Mouse (Mus musculus) left cerebral cortex, adult 8-10 months (tissue): ENCODE measurements around the gene Supt6. TPM values are rescaled to one million over a fixed set of nuclear protein-coding genes. Genes with fewer than 3 reads are reported as not detected.
"Not testable (repeated sequence)": the region's sequence is repeated elsewhere in the genome, so short reads cannot be mapped to it uniquely, and the experiment has no call there.

Experiments used
- DNase-seq, 2 experiments: peaks; one replicate each; pipeline ENCODE4 v3.0.0; 2022; ENCODE audit warnings: low spot score in 2 of 2
- total RNA-seq, 4 experiments: library from RNA; stranded (reverse); gene quantifications; 2 replicates each; pipeline ENCODE4 v1.2.4; 2022

Supt6 gene
- total RNA-seq, 4 experiments from 2014 or later, result 98.7 to 102 (median 100) TPM

- DNase-seq, result no peak
Measured at GRCm38 (mm10) chr11:78223586-78223985, 22.2 kb downstream of the Supt6 start.

DNA sequence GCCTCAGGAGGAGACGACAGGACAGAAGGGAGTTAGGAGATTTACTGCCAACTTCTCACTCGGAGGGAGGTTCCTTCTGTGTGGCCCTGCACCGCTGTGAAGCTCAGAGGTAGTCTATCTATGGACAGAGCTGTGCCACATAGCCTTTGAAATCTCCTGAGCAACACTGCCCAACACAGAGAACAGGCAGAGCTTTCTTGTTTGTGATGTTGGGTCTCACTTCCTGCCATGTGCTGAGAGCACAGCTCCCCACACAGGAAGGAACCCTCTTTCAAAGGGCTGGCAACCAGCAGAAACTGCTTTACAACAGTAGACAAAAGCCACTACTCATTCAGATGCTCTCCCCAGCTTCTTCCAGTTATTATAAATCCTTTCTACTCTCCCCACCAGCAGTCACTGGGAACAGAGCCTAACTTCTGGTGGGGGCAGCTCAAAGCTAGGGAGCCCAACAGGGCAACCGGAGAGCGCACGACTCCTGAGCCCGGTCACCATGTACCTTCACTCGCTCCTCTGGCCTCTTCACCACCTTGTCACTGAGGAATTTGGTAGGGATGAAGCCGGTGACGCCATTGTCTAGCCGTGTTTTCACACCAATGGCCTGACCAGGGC lies 30.0 kb downstream of the Supt6 start:
- no peak for DNase-seq

DNA sequence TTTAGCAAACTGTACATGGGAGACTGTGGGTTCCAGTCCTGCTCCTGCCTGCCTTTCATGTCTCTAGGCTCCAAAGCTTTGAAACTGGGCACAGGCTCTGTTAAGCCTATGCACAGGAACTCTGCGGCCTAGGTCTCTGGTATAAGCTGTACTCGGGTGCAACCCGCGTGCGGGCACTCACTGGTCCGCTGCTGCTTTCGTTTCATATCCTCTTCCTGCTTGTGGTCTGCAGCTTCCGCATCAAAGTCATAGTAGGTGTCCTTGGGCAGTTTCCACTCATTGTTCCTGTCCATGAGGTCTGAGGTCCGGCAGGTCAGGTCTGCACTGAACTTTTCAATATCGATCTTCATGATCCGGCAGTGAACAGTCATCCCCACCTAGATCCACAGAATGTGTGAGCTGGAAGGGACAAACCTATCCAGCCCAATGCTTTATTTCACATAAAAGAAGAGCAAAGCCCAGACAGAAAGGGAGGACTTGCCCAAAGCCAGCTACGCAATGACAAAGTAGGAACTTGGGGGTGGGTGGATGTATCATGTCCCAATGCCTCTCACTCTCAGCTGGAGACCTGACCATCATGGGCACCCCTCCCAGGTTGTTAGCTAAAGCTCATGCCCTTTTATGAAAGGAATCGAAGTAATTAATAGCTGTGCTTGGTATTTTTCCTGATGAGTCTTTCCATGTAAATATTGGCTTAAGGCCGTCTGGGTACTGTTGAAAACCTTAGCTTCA lies 32.5 kb downstream of the Supt6 start:
- no peak for DNase-seq

DNA sequence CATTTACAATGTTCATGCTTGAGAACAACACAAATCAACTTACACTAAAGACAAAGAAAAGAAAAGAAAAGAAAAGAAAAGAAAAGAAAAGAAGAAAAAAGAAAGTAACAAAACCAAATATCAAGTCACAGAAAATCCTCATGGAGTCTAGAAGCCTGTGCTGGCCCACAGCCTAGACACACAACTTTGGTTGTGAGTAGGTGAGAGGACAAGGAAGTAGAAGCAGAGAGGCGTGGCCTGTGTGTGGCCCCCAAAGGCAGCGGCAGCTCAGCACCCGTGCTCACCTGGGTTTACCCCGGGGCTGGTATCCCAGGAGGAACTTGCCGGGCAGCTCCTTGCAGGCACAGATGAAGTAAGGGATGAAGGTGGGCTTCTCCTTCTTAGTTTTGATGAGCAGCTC lies 34.3 kb downstream of the Supt6 start:
- DNase-seq, result no peak

- no peak for DNase-seq
Measured at GRCm38 (mm10) chr11:78210615-78211014, 35.2 kb downstream of the Supt6 start.

DNA sequence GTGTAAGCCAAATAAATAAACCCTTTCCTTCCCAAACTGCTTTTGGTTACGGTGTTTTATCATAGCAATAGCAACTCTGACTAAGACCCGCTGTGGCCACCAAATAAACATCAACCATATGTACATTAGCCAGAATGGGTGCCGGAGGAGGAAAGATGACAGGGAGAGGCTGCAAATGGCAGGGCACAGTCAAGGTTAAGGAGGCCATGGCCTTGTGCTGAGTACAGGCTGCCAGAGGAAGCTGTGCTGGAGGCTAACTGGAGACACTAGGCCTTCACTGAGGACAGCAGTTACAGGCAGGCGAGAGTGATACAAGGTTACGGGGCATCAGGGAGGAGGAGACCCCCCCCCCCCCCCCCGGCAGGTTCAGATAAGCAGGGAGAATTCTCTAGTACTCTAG lies 35.9 kb downstream of the Supt6 start:
- no peak for DNase-seq

DNA sequence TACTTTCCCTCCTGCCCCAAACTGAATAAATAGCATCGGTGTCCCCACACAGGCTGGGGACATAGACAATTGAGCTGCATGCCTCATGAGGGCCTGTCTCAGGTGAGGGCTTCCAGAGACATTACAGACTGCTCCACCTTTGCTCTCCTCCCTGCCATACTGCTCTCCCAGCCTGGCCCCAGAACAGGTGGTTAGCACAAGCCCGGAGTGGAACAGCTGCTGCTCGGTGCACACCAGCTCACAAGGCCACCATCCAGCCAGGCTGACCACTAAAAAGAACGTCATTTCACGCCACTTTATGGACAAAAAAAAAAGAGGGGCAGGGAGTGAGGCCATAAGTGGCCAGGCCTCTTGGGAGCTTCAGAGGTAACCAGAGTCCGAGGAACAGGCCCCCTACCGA lies 38.6 kb downstream of the Supt6 start:
- DNase-seq, result no peak

DNA sequence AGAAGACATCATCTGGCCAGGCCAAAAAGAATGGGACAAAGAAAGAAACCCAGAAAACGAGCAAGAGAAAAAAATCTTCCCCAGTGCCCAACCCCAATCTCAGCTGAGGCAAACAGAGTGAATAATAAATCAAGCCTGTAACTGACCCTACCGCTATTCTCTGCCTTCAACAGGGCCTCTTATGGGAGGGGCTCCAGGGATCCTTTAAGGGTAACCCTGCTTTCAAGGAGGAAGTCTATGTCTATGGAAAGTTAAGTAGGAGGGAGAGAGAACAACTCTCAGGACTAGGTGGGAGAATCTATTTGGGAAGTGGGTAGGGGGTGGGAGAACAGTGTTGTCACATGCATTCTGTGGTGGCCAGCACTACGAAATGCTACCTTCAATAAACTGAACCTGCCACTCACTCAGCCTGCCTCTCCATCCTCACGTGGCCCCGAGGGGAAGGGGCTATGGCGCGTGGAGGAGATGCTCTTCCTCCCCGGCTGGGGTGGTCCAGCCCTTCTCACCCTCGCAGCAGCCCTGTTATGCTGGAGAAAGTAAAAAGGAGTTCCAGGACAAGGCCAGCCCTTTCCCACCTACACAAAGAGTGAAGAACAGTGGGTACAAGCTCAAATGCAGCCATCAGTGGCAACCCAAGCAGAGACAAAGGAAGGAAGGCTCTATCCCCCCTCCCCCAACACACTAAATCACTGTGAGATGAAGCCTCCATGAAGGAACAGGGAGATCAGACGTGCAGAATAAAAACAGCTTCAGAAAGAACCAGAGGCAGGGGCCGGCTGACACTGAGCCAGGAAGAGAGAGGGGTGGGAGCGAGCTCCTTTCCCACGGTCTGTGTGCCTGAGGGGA lies 40.2 kb downstream of the Supt6 start:
- no peak for DNase-seq

- DNase-seq, result no peak
Measured at GRCm38 (mm10) chr11:78204287-78204686, 41.5 kb downstream of the Supt6 start.

DNA sequence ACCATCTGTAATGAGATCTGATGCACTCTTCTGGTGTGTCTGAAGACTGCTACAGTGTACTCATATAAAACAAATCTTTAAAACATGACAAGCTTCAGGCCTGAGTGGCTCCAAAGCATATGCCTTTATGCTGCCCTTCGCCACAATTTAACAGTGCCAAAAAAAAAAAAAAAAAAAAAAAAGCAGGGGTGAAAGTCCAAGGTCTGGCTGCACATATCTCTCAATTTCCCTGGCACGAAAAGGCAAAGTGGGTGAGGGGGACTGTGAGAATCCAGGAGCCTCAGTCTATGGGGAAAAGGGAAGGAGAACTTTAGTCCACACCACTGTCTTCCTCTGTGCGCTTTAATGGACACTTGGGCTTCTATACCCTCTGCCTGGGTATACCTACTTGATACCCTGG lies 43.4 kb downstream of the Supt6 start:
- DNase-seq, result no peak

- DNase-seq, result no peak
Measured at GRCm38 (mm10) chr11:78195101-78195863, 50.5 kb downstream of the Supt6 start.

- DNase-seq, result no peak
Measured at GRCm38 (mm10) chr11:78194411-78195100, 51.2 kb downstream of the Supt6 start.

DNA sequence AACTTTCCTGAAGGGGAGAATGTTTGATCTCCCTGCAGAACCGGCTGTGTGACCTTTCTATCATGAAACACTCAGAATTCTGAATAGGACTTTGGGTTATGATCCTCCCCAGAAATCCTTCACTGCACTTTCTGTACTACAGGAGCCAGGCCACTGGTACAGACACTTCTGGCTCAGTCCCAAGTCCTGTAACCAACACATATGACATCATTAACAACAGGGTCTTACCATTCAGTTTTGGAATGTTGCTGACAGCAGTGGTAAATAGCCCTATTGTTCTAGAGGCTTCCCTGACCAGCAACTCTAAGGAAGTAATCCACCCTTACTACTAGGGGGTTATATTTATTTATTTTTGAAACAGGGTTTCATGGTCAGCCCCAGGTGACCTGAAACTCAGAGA lies 52.7 kb downstream of the Supt6 start, which contains the start of gene Proca1:
Gene Proca1, plus strand, starts transcription at position 280 of the 400 bp plus-strand sequence.
- no peak for DNase-seq

- DNase-seq, result no peak
Measured at GRCm38 (mm10) chr11:78190041-78190440, 55.7 kb downstream of the Supt6 start.

- peak in 1 of 2 experiments; percentile 75 for DNase-seq
Measured at GRCm38 (mm10) chr11:78189234-78190040, 56.4 kb downstream of the Supt6 start.

DNA sequence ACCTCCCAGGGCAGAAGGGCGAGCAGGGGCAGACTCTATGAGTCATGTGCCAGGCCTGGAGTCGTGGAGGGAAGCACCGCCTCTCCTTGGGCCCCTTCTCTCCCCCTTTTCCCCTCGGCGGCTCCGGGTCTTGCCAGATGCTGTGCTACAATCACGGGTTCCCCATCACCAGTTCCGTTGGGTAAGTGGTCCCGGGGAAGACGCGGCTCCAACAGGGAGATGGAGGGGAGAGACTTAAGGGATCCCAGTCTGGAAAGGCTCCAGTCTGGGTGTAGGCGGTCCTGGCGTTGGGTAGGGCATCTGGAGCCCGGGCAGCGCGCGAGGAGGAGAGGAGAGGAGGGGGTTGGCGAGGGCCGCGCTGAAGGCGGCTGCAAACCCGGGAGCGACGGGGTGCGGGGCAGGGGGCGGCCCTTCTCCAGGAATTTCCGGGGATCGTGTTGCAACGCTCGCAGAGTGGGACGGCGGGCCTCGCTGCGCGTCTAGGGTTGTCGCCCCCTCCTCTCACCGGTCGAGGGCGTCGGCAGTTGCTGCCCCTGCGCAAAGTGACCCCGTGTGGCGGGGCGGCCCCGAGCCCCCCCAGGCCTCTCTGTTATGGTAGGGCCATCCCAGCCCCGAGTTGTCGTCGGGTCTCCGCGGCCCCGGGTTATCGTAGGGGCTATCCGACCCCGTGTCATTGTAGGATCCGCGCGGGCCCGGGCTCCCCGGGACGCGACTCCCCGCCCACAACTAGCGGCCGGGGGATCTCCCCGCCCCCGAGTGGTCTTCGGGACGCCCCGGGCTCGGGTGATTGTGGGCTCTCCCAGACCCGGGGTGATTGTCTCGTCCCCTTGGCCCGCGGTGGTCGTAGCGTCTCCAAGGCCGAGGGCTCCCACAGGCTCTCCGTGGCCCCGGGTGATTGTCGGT lies 57.2 kb downstream of the Supt6 start, which contains the start of gene Rab34:
Gene Rab34, plus strand, starts transcription at position 100 of the 903 bp plus-strand sequence.
- DNase-seq, result peak in 1 of 2 experiments; percentile 54

DNA sequence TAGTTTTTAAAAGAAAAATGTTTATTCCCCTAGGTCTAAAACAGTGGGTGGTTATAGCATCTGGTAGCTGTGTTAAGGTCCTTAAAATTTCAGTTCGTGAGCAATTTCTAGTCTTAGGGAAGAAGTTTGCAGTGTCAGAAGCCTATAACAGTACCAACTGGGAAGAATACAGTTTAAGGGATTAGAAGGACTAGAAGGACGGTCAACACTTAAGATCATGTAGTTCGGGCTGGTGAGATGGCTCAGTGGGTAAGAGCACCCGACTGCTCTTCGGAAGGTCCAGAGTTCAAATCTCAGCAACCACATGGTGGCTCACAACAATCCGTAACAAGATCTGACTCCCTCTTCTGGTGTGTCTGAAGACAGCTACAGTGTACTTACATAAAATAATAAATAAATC lies 61.1 kb downstream of the Supt6 start:
- DNase-seq, result not testable (repeated sequence)

DNA sequence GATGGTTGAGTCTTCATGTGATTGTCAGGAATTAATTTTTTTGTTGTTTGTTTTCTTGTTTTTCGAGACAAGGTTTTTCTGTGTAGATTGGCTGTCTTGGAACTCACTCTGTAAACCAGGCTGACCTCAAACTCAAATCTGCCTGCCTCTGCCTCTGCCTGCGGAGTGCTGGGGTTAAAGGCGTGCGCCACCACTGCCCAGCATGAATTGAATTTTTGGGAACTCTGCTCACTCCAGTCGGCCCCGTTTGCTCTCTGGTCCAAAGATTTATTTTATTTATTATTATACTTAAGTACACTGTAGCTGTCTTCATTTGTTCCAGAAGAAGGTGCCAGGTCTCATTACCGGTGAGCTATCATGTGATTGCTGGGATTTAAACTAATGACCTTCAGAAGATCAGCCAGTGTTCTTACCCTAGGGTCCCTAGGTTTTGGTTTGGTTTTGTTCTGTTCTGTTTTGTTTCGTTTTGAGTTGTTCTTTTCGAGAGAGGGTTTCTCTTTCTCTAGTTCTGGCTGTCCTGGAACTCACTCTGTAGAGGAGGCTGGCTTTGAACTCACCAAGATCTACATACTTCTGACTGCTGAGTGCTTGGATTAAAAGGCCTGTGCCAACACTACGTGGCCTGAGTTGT lies 61.8 kb downstream of the Supt6 start:
- no peak for DNase-seq
